Mouse (Mus musculus) myocyte (in vitro differentiated cells): ENCODE measurements at regions not wholly inside any gene's neighbourhood (a gene's known extent, or its start where the extent isn't known, plus 50 kb on each side); places are given as distances from the start of the nearest gene placed in this dataset.

Experiments used
- CEBPB ChIP-seq: IDR thresholded peaks from 2 replicates; pipeline ENCODE4 v1.6.1; 2011; ENCODE audit warnings: mild to moderate bottlenecking, moderate library complexity; ENCODE audit not compliant: poor library complexity, insufficient read depth, severe bottlenecking
- E2F4 ChIP-seq: IDR thresholded peaks from one replicate; pipeline ENCODE4 v1.6.1; 2011; ENCODE audit warnings: mild to moderate bottlenecking, control low read depth, moderate library complexity; ENCODE audit not compliant: insufficient read depth
- MAX ChIP-seq: IDR thresholded peaks from one replicate; pipeline ENCODE4 v1.6.1; 2011; ENCODE audit warnings: low read depth, mild to moderate bottlenecking, control low read depth
- MYOG ChIP-seq, 3 experiments: IDR thresholded peaks; one replicate each; pipeline ENCODE4 v1.6.1; 2011; ENCODE audit warnings: control low read depth in 2 of 3, low read depth in 2 of 3, mild to moderate bottlenecking in 2 of 3; ENCODE audit not compliant: insufficient read length in 2 of 3, control insufficient read depth in 1 of 3, insufficient read depth in 1 of 3
- POLR2A ChIP-seq: IDR thresholded peaks from one replicate; pipeline ENCODE4 v1.6.1; 2011; ENCODE audit warnings: low read depth, mild to moderate bottlenecking, control low read depth, moderate library complexity; ENCODE audit not compliant: insufficient read length
- POLR2AphosphoS2 ChIP-seq: IDR thresholded peaks from one replicate; pipeline ENCODE4 v1.6.1; 2011; ENCODE audit warnings: low read depth, control low read depth; ENCODE audit not compliant: insufficient read length
- REST ChIP-seq: IDR thresholded peaks from one replicate; pipeline ENCODE4 v1.6.1; 2011; ENCODE audit warnings: mild to moderate bottlenecking, control low read depth, moderate library complexity; ENCODE audit not compliant: insufficient read depth, insufficient read length
- SRF ChIP-seq: IDR thresholded peaks from one replicate; pipeline ENCODE4 v1.6.1; 2011; ENCODE audit warnings: low read depth; ENCODE audit not compliant: control insufficient read depth, insufficient read length
- TCF12 ChIP-seq: IDR thresholded peaks from one replicate; pipeline ENCODE4 v1.6.1; 2011; ENCODE audit warnings: mild to moderate bottlenecking, control low read depth; ENCODE audit not compliant: poor library complexity, insufficient read depth, severe bottlenecking
- TCF3 ChIP-seq: IDR thresholded peaks from one replicate; pipeline ENCODE4 v1.6.1; 2011; ENCODE audit warnings: low read depth, control low read depth; ENCODE audit not compliant: insufficient read length
- USF1 ChIP-seq: IDR thresholded peaks from one replicate; pipeline ENCODE4 v1.6.1; 2011; ENCODE audit warnings: low read depth, mild to moderate bottlenecking, control low read depth, moderate library complexity

DNA sequence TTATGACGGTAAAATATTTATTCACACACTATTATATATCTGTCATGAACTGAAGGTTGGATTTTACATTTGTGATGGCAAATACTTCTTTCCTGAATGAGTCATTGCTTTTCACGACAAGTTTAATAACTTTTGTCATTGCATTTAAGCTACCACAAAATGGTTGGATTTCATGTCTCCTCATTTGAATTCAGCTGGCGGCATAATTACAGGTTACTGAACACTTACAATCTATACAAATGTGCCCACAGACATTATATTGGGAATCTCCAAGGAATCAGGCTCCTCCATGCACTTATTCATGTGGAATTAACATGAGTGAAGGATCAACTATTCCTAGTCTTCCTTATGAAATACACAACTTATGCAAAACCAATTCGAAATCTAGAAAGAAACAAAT, 150.3 kb upstream of the Cblb start:
- TF ChIP-seq POLR2A = no peak
- no peak for TF ChIP-seq MAX
- TF ChIP-seq USF1 = no peak
- TF ChIP-seq REST = no peak
- no peak for TF ChIP-seq POLR2AphosphoS2
- no peak for TF ChIP-seq CEBPB
- no peak for TF ChIP-seq TCF3
- no peak for TF ChIP-seq TCF12
- TF ChIP-seq E2F4 = no peak
- TF ChIP-seq MYOG (IDR thresholded peaks at IDR 0.05; ENCODE audit: control insufficient read depth in 1 of 3, insufficient read depth in 1 of 3, insufficient read length in 2 of 3, low read depth in 2 of 3) = no peak
- TF ChIP-seq SRF = no peak
